Mouse (Mus musculus) megakaryocyte, embryonic 14.5 days (primary cell): ENCODE measurements at regions not wholly inside any gene's neighbourhood (a gene's known extent, or its start where the extent isn't known, plus 50 kb on each side); places are given as distances from the start of the nearest gene placed in this dataset.

Source experiments
- H3K27me3 ChIP-seq: replicated peaks from 2 replicates; pipeline ENCODE3; 2012; ENCODE audit warnings: inconsistent platforms
- H3K36me3 ChIP-seq: replicated peaks from 2 replicates; pipeline ENCODE3; 2012; ENCODE audit warnings: low read length, inconsistent platforms, mixed read lengths
- H3K4me1 ChIP-seq: 2 replicates; pipeline ENCODE4 v1.6.1; 2012; ENCODE audit warnings: inconsistent platforms
- H3K4me3 ChIP-seq: replicated peaks from 2 replicates; pipeline ENCODE3; 2012; ENCODE audit warnings: moderate library complexity, mild to moderate bottlenecking, inconsistent platforms
- H3K9me3 ChIP-seq: 2 replicates; pipeline ENCODE4 v1.6.1; 2012; ENCODE audit warnings: inconsistent platforms
- FLI1 ChIP-seq: IDR thresholded peaks from 2 replicates; pipeline ENCODE4 v1.6.1; 2012; ENCODE audit warnings: low read length, inconsistent platforms, mixed read lengths
- GATA1 ChIP-seq: IDR thresholded peaks from 3 replicates; pipeline ENCODE4 v1.6.1; 2012; ENCODE audit warnings: mixed read lengths, low read length, inconsistent platforms, borderline replicate concordance

DNA sequence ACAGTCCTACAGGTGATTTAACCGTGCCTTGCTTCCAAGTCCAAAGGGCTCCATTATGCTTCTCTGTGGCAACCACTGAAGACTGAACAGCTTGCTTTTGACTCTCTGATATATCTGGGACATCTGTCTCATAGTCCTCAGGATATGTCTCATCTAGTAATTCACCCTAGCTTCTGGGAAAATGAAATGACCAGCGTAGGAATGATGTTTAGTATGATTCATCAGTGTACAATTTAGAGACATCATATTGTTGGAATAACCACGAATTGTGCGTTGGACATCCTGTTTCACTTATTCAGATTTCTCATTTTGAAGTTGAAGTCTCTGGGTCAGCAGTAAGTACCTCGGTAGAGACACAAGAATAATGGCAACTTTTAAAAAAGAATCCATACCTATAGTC is 64.3 kb upstream of the Dcbld2 start:
- H3K36me3 ChIP-seq, result no peaks in the 10 kb centered on the region
- TF ChIP-seq GATA1 (no peak), FLI1 (no peak)

DNA sequence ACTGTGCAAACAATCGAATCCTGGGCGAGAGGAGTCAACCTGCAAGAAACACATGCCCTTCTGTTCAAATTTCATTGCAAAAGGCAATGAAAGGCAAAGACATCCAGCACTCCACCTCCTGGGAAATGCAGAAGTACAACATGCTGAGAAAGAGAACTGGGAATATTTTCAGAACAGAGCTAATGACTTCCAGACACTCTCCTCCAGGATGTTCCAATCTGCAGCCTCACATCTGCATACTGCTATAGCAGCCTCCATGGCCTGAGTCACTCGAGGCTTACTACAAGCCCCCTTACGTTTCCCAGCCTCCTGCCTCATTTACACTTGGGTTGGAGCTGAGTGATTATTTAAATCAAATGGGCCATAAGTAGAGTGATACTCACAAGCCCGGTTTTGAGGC is 58.9 kb upstream of the Dcbld2 start:
- no peak overlapping the region for H3K4me3 ChIP-seq
- H3K36me3 ChIP-seq, result no peaks in the 10 kb centered on the region
- no peak for TF ChIP-seq FLI1
- H3K27me3 ChIP-seq, result no peaks in the 10 kb centered on the region
- H3K9me3 ChIP-seq, result no peaks in the 10 kb centered on the region
- H3K4me1 ChIP-seq, result peaks cover 7% of the 10 kb centered on the region; the same call in 1 of the 2 replicates

More for the DNA sequence above, 64.3 kb upstream of the Dcbld2 start:
- no peak overlapping the region for H3K4me3 ChIP-seq
- no peaks in the 10 kb centered on the region for H3K9me3 ChIP-seq
- no peaks in the 10 kb centered on the region for H3K4me1 ChIP-seq
- H3K27me3 ChIP-seq, result no peaks in the 10 kb centered on the region

GRCm38 (mm10) chr16:58349802-58350201 is 58.4 kb upstream of the Dcbld2 start:
- no peak overlapping the region for H3K4me3 ChIP-seq

DNA sequence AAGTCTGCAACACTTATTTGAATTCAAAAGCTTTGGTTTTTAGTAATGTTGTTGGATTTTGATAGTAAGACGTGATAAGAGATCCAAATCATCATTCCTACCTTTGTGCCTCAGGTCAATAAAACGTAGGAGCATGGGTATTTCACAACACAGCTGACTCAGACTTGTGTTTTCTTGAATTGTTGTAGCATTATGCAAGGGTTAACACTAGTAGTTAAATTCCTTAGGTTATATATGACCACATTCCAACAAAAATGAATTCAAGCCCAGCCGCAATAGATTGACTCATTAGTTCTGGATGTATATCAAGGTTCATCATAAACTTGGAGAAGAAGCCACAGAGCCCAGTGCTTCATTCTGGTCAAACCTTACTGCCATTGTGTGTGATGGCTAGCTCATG is 56.1 kb upstream of the Dcbld2 start:
- TF ChIP-seq FLI1 (no peak), GATA1 (no peak)
- Histone ChIP-seq H3K9me3 (no peaks in the 10 kb centered on the region), H3K4me3 (no peak overlapping the region)

More at GRCm38 (mm10) chr16:58349802-58350201, 58.4 kb upstream of the Dcbld2 start:
- Histone ChIP-seq H3K27me3 (no peaks in the 10 kb centered on the region), H3K9me3 (no peaks in the 10 kb centered on the region), H3K4me1 (peaks cover 7% of the 10 kb centered on the region; the same call in 1 of the 2 replicates), H3K36me3 (no peaks in the 10 kb centered on the region)
- TF ChIP-seq GATA1 (no peak), FLI1 (no peak)

GRCm38 (mm10) chr16:58354551-58354950 is 53.7 kb upstream of the Dcbld2 start:
- Histone ChIP-seq H3K36me3 (no peaks in the 10 kb centered on the region), H3K27me3 (no peaks in the 10 kb centered on the region), H3K4me3 (no peak overlapping the region), H3K9me3 (no peaks in the 10 kb centered on the region), H3K4me1 (peaks cover 3% of the 10 kb centered on the region; the same call in 1 of the 2 replicates)
- TF ChIP-seq FLI1, result no peak
- TF ChIP-seq GATA1, result no peak

More for the DNA sequence above, 56.1 kb upstream of the Dcbld2 start:
- Histone ChIP-seq H3K36me3 (no peaks in the 10 kb centered on the region), H3K27me3 (no peaks in the 10 kb centered on the region), H3K4me1 (peaks cover 7% of the 10 kb centered on the region; the same call in 1 of the 2 replicates)
